Mouse (Mus musculus) CD4-positive helper T cell, adult 2 months (primary cell): ENCODE measurements around the gene 5730596B20Rik.

Experiments
- DNase-seq: peaks from one replicate; pipeline ENCODE4 v3.0.0-alpha.2; 2012; ENCODE audit warnings: low read depth, missing footprints, low spot score

Gene 5730596B20Rik

DNA sequence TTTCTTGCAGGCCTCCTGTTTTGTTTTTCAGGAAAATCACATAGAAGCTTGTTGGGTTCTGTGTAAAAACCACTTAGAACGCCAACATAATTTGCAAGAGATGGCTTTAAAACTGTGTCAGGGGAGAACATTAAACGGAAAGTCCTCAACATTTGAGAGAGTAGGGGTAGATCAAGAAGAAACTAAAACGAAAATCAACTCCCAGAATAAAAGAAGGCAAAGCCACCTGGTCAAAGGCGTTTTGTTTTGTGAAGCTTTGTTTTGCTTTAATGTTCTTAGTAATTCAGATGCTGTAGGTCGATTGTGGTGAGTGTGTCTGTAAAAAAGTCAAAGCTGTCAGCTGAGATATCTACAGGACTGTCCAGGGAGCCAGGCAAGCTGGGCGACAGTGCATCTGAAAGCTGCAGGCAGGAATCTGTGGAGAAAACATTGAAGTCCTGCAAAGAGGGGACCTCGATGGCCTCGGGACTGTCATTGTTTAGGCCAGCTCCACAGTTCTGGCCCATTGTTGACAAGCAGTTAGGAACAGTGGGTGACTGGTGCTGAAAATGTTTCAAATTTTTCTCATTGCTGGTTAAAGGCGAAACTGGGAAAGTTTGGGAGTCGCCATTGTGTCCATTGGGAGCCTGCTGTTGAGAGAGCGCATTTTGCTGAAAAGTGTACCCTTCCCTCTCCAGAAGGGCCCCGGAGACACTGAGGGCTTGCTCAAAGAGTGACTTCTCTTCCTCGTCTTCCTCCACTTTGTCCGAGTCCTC, 14.5 kb upstream of the 5730596B20Rik start:
- DNase-seq: no peak

GRCm38 (mm10) chr6:52163366-52164031, 13.8 kb upstream of the 5730596B20Rik start:
- DNase-seq: no peak

DNA sequence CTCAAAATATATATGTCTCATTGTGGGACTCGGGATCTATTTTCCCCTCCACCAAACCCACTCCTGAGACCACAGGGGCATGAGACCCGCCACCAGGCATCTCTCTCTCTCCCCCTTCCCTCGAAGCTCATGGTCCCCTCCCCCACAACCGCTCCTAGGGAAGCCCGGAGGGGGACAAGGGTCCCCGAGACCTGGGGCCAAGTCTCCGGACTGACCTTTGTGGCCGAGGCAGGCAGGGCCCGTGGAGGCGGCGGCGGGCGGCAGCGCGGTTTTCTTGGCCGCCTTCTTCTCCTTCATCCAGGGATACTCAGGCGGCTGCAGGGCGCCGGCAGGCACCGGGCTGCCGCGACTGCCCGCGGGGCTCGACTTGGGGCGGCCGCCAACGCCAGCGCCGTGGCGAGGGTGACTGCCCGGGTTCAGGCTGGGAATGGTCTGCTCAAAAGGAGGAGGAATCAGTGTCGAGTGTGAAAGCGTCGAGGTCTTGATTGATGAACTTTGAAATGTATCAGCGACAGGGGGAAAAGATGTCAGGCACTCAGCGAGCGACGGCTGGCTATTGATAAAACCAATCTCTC, 13.2 kb upstream of the 5730596B20Rik start:
- no peak for DNase-seq

- DNase-seq: no peak
These were observed 12.5 kb upstream of the 5730596B20Rik start, which contains the start of gene Hoxa2 for GRCm38 (mm10) chr6:52164626-52165440. Gene Hoxa2 (minus strand): TSS chr6:52164831.

DNA sequence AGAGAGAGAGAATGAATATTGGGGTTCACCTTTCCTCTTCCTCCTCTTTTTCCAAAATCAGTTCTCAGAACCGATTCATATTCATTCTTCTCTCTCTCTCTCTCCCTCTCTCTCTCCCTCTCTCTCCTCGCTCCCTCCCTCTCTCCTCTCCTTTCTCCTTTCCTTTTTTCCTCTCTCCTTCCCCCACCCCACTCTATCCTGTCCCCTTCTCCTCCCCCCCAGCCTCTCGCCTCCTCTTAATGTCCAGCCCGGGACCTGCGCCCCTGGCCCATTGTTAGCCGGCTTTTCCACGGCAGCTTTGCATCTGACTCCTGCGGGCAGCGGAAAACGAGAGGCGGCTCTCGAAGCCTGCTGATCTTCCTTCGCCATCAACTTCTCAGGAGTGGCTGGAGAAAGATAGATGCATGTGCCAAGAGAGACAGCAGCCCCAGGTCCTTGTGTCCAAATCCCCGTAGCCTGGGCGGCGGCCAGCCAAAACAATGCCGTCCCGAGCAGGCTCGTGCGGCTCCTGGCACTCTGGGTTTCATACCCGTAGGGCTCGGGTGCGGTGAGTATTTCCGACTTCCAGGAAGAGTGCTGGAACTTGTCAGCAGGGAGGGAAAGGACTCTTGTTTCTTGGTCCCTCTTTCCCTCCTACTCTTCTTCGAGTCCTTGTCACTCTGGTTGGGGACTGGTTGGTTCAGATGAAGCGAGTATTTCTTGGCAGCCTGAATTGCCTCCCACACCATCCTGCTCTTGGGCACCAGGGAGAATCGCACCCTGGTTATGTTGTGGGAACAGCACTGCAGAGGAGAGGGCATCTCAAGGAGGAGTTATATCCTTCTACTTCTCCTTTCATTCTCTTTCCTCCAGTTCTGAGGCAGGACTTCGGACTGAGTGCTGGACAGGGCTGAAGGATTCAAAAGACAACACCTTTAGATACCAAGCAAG, 11.6 kb upstream of the 5730596B20Rik start:
- no peak for DNase-seq

- DNase-seq: no peak
These were observed 10.7 kb upstream of the 5730596B20Rik start for GRCm38 (mm10) chr6:52166431-52167077.

DNA sequence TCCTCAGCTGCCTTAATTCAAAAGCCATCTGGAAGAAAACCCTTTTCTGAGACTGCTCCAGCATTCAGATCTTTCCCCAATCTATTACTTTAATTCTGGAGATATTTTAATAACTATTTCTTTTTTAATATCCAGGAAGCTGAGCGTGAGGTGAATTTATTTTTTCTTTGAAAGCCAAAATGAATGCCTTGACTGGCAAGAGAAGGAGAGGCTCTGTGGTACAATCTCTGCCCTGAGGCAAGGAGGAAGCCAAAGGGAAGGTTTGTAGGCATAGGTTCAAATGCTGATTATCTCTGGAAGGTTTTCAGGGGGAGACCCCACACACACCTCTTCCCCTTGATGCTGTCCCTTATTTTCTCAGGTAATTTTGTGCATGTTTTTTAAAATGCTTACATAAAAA, 10.1 kb upstream of the 5730596B20Rik start:
- no peak for DNase-seq

GRCm38 (mm10) chr6:52167736-52168161, 9.5 kb upstream of the 5730596B20Rik start:
- DNase-seq: no peak

- DNase-seq: no peak
These were observed 8.9 kb upstream of the 5730596B20Rik start for GRCm38 (mm10) chr6:52168191-52169055.

DNA sequence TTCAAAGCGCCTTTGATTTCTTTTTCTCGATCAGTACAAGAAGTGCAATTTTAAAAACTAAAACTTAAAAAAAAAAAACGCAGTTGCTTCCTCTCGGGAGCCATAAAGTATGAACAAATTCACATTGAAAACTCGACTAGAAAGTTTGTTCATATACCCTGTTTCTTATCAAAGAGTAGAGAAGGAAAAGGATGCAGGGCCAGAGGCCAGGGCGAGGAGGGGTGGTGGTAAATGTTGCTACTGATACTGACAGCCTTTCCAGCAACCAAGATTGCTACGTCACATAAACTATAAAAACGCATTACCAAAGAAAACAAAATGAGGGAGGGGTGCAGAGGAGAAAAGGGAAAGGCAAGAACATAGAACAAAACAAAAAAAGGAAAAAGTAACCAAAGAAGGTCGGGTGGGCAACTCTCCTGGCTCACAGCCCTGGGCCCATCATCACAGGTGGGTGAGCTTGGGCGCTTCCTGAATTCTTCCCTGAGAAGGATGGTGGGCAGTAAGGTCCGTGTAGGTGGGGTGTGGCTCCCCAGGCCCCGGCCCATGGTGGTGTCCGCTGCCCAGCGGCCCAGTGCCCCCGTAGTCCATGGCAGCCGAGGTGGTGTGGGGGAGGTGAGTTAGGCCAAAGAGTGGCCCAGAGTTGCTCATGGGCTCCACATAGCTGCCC, 7.7 kb upstream of the 5730596B20Rik start:
- DNase-seq: no peak

GRCm38 (mm10) chr6:52170166-52170897, 7.0 kb upstream of the 5730596B20Rik start:
- no peak for DNase-seq

GRCm38 (mm10) chr6:52170898-52171223, 6.4 kb upstream of the 5730596B20Rik start:
- no peak for DNase-seq

GRCm38 (mm10) chr6:52171331-52171730, 6.0 kb upstream of the 5730596B20Rik start:
- no peak for DNase-seq

DNA sequence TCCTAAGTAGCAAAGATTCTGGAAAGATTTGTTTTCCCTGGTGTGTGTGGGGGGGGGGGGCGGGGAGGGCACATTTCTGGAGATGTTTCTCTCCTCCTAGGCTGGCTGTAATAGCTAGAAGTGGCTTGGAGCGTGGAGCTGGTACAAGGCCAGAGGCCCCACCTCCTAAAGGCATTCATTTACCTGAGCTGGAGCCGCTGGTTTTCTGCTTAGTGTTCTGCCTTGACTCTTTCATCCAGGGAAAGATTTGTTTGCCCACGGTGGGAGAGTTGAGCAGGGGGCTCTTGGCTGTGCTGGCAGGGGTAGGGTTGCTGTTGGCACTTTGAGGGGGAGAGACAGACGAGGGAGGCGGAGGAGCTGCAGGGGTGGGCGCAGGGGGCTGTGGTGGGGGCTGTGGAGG, 5.4 kb upstream of the 5730596B20Rik start:
- no peak for DNase-seq

- no peak for DNase-seq
These were observed 4.8 kb upstream of the 5730596B20Rik start for GRCm38 (mm10) chr6:52172501-52172900.

DNA sequence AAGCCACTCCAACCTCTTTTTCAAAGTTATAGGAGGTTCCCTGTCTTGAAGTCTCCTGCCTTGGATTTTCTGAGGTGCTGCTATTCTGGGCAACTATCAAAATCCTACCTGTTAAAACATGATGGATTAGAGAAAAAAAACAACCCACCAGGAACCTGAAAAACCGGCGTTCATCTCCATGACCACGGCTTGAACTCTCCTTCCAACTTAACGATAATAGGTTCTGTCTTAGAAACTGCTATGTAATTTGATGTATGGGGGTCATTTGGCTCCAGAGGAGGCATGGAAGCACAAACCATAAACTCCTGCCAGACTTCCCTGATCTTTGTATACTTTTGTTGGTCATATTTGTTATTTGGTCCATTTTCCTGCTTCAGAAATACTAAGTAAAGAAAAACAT, 3.6 kb upstream of the 5730596B20Rik start:
- DNase-seq: no peak

- no peak for DNase-seq
These were observed 2.1 kb upstream of the 5730596B20Rik start for GRCm38 (mm10) chr6:52174968-52175751.
